Mouse (Mus musculus) lung, postnatal 0 days (tissue): Measurements from ENCODE around the gene Zfp213. TPM values are rescaled to one million over a fixed set of nuclear protein-coding genes. Genes with fewer than 3 reads are reported as not detected.

Source experiments
- ATAC-seq: fragments of 200-750 bp; cut with Nextera tagmentation; 2 replicates; pipeline ENCODE4 v1.8.0; 2017; ENCODE audit warnings: moderate library complexity
- DNase-seq: peaks from one replicate; pipeline ENCODE4 v3.0.0-alpha.2; 2016; ENCODE audit warnings: low spot score
- H3K27ac ChIP-seq: fragments of 300-500 bp; sonication (generic); 2 replicates; pipeline ENCODE4 v1.5.1; 2014; ENCODE audit warnings: antibody characterized with exemption, mild to moderate bottlenecking, low read length, mixed read lengths
- H3K27me3 ChIP-seq: fragments of 300-500 bp; sonication (generic); replicated peaks from 2 replicates; pipeline ENCODE4 v1.6.1; 2014; ENCODE audit warnings: low read length, mixed read lengths; ENCODE audit not compliant: insufficient read depth
- H3K36me3 ChIP-seq: fragments of 300-500 bp; sonication (generic); 2 replicates; pipeline ENCODE4 v1.6.1; 2014; ENCODE audit warnings: low read length, mixed read lengths; ENCODE audit not compliant: insufficient read depth
- H3K4me1 ChIP-seq: fragments of 300-500 bp; sonication (generic); 2 replicates; pipeline ENCODE4 v1.6.1; 2014; ENCODE audit warnings: antibody characterized with exemption, low read depth, low read length, mixed read lengths; ENCODE audit not compliant: insufficient read depth
- H3K4me2 ChIP-seq: fragments of 300-500 bp; sonication (generic); replicated peaks from 2 replicates; pipeline ENCODE4 v1.6.1; 2014; ENCODE audit warnings: low read depth, mild to moderate bottlenecking, low read length, moderate library complexity, mixed read lengths
- H3K4me3 ChIP-seq: fragments of 300-500 bp; sonication (generic); 2 replicates; pipeline ENCODE4 v1.5.1; 2014; ENCODE audit warnings: low read depth, low read length
- H3K9ac ChIP-seq: fragments of 300-500 bp; sonication (generic); replicated peaks from 2 replicates; pipeline ENCODE4 v1.6.1; 2014; ENCODE audit warnings: low read depth, mild to moderate bottlenecking
- H3K9me3 ChIP-seq: fragments of 300-500 bp; sonication (generic); 2 replicates; pipeline ENCODE4 v1.6.1; 2016; ENCODE audit warnings: low read length, mixed read lengths
- CTCF ChIP-seq: IDR thresholded peaks from 2 replicates; pipeline ENCODE4 v1.5.1; 2016; ENCODE audit warnings: antibody characterized with exemption, mild to moderate bottlenecking
- EP300 ChIP-seq: IDR thresholded peaks from 2 replicates; pipeline ENCODE4 v1.6.1; 2016; ENCODE audit warnings: antibody characterized with exemption, mild to moderate bottlenecking, control low read depth
- WGBS: fragments of 180-500 bp; shearing (Covaris S2); extraction: QIAGEN DNeasy Blood & Tissue Kit; methylation state at CpG from one replicate; pipeline ENCODE4 v1.1.7; 2014; 5-methylcytosine and 5-hydroxymethylcytosine counted together
- polyA plus RNA-seq: library from polyadenylated mRNA; unstranded; fragments of >200 nt; fragmentation: Nextera tagmentation; extraction: Ambion mirVana; gene quantifications from 2 replicates; pipeline ENCODE4 v1.2.1, GENCODE M21; 2015

The Zfp213 gene
- polyA plus RNA-seq, 1 experiment from 2014 or later = 11.5 TPM

DNA sequence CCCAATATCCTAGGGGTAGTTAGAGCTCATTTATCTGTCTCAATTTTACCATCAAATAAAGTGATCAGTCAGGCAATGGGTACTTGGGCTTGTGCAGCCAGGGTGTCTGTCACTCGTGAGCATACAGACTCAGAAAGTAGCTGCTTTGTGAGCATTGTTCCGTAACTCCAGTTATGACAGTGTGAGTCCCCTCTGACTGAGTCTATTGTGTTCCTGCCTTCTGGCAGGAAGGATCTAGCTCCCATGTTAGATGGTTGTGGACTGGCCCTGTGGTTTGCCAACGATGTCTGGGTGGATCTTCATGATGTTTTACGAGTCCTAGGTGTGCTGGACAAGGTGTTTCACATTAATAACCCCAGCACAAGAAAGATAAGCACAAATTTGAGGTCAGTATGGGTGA lies 21.2 kb downstream of the Zfp213 start:
- WGBS = 39% methylated on average over 4 of the region's 4 CpGs
- Histone ChIP-seq H3K27ac (no peak overlapping the region), H3K36me3 (no peaks in the 10 kb centered on the region), H3K9me3 (no peaks in the 10 kb centered on the region), H3K4me1 (peaks cover 3% of the 10 kb centered on the region; the same call in 1 of the 2 replicates), H3K9ac (no peak overlapping the region), H3K4me2 (no peak overlapping the region; the same call in 1 of the 2 replicates), H3K27me3 (peaks cover 14% of the 10 kb centered on the region; the same call in 1 of the 2 replicates), H3K4me3 (no peak overlapping the region)
- TF ChIP-seq CTCF (no peak), EP300 (no peak)
- DNase-seq = no peak
- ATAC-seq = no peak

DNA sequence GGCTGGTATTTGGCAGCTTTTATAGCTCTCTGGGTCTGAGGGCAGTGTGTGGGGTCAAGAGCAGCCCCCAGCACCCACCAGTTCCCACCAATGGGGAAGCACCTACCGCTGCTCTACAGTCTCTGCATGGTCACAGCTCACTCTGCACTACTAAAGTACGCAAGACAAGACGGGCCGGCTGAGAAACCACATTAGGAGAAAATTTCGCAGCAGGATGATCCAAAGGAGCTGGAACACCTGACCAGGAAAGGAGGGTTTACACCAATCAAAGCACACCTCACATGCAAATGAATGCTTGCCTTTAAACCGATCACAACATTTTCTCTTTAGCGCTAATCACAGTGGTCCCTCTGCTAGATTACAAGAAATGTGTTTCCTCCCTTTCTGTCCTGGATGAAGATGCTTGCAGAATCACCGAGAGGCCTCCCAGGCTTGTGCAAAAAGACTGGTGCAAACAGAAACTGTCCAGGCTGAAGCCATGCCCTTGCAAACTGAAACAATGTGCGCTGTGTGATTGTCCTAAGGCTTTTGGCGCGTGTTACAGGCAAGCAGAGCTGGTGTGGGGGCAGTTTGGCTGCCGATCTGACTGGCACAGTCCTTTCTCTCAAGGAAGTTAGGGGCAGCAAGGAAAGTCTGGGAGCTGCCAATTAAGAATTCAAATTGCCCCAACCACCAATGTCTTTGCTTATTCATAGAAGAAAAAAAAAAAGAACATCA lies 21.9 kb downstream of the Zfp213 start:
- Histone ChIP-seq H3K27me3 (peaks cover 17% of the 10 kb centered on the region; the same call in 1 of the 2 replicates), H3K9me3 (no peaks in the 10 kb centered on the region), H3K4me2 (0 out of 2 replicates have a peak overlapping the region, but pooled peaks have one; percentile 22), H3K4me3 (no peak overlapping the region), H3K36me3 (no peaks in the 10 kb centered on the region), H3K9ac (no peak overlapping the region), H3K4me1 (peaks cover 3% of the 10 kb centered on the region; the same call in 1 of the 2 replicates), H3K27ac (no peak overlapping the region)
- ATAC-seq = no peak
- DNase-seq = no peak
- TF ChIP-seq EP300 (no peak), CTCF (no peak)
- 21% methylated on average over 12 of the region's 12 CpGs for WGBS

DNA sequence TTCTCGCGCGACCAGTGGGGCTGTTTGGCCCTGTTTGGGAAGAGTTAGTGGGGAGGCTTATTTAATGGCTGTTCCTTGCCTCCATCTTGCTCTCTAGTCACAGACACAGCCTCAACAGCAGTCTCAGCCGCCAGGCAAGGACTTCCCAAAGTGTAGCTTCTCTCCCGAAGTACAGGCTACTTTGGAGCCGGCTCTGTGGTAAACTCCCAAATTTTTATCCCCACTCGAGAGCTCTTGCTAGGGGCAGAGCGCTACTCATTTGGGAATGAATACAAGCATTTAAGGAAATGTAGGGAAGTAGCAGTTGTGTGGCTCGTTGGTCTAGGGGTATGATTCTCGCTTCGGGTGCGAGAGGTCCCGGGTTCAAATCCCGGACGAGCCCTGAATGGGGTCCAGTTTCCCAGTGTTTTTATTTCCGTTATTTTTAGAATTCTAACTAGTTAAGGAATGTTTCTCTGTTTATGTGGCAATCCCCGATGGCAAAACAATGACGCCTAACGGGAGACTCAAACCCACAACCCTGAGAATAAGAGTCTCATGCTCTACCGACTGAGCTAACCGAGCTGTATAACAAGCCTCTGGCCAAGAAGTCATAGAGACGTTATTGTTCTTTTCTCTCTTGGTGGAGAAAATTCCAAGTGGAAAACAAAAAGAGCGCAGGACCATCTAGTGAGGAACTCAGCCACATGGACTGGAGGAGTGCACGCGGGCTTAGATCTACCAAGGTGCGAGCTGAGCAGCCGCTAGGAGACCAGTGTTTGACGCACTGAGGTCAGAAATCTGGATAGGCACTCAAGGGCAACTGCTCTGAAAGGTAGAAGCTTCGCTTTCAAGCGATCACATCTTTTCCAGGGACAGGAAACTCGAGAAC lies 23.2 kb downstream of the Zfp213 start:
- Histone ChIP-seq H3K27me3 (peaks cover 20% of the 10 kb centered on the region; the same call in 1 of the 2 replicates), H3K4me3 (no peak overlapping the region), H3K9me3 (no peaks in the 10 kb centered on the region), H3K4me2 (no peak overlapping the region), H3K36me3 (no peaks in the 10 kb centered on the region), H3K9ac (no peak overlapping the region), H3K4me1 (peaks cover 3% of the 10 kb centered on the region; the same call in 1 of the 2 replicates), H3K27ac (no peak overlapping the region)
- 22% methylated on average over 31 of the region's 31 CpGs for WGBS
- TF ChIP-seq EP300 (no peak), CTCF (no peak)
- ATAC-seq (no peak), DNase-seq (no peak)

GRCm38 (mm10) chr17:23540106-23540505 lies 23.9 kb downstream of the Zfp213 start:
- H3K36me3 ChIP-seq = no peaks in the 10 kb centered on the region
- H3K27ac ChIP-seq = no peak overlapping the region
- DNase-seq (no peak), ATAC-seq (no peak)
- H3K9ac ChIP-seq = no peak overlapping the region
- WGBS = 33% methylated on average over 3 of the region's 3 CpGs
- peaks cover 3% of the 10 kb centered on the region; the same call in 1 of the 2 replicates for H3K4me1 ChIP-seq
- H3K4me2 ChIP-seq = no peak overlapping the region
- peaks cover 20% of the 10 kb centered on the region; the same call in 1 of the 2 replicates for H3K27me3 ChIP-seq
- no peak overlapping the region for H3K4me3 ChIP-seq
- no peaks in the 10 kb centered on the region for H3K9me3 ChIP-seq
- TF ChIP-seq EP300 (no peak), CTCF (no peak)

- no peak overlapping the region for H3K4me3 ChIP-seq
- no peaks in the 10 kb centered on the region for H3K9me3 ChIP-seq
- H3K27me3 ChIP-seq = peaks cover 20% of the 10 kb centered on the region; the same call in 1 of the 2 replicates
- no peak overlapping the region for H3K4me2 ChIP-seq
- H3K4me1 ChIP-seq = peaks cover 3% of the 10 kb centered on the region; the same call in 1 of the 2 replicates
- ATAC-seq (no peak), DNase-seq (no peak)
- H3K36me3 ChIP-seq = no peaks in the 10 kb centered on the region
- TF ChIP-seq CTCF (no peak), EP300 (no peak)
- WGBS = 93% methylated on average over 5 of the region's 5 CpGs
- H3K9ac ChIP-seq = no peak overlapping the region
- H3K27ac ChIP-seq = no peak overlapping the region
These were observed 24.4 kb downstream of the Zfp213 start for GRCm38 (mm10) chr17:23539608-23540007.
